Mouse (Mus musculus) cerebellum, postnatal 25 days (tissue): ENCODE measurements around the gene Agmo.
A peak's percentile ranks its signal among the peaks of the same experiment; 100 is the strongest.

Experiments used
- DNase-seq, 2 experiments: peaks; one replicate each; pipeline ENCODE4 v3.0.0; 2021; ENCODE audit warnings: mixed read lengths in 2 of 2

The Agmo gene

DNA sequence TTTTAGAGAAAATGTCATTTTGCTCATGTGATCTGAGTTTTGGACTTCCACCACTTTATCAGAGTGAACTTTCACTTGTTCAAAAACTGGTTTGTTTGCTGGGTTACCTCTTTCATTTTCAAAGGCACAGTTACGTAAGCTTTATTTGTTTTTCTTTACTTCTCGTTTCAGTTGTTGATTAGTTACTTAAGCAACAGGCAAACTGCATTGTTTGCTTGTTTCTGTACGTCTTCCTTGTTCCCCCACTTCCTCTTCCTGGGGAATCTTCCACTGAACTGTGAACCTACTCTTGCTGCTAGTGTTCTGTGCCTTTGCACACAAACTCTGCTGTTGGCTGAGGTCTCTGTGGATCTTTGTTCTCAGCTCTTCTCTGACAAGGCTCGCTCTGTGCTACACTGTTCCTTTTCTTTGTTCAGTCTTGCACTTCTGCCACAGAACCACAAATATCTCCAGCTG, at the start of gene Agmo:
Agmo (plus strand) TSS at position 76 of the 456 bp plus-strand sequence.
- peak in 1 of 2 experiments; percentile 6 for DNase-seq

GRCm38 (mm10) chr12:37231119-37231518, 10.3 kb upstream of the Agmo start:
- no peak for DNase-seq

DNA sequence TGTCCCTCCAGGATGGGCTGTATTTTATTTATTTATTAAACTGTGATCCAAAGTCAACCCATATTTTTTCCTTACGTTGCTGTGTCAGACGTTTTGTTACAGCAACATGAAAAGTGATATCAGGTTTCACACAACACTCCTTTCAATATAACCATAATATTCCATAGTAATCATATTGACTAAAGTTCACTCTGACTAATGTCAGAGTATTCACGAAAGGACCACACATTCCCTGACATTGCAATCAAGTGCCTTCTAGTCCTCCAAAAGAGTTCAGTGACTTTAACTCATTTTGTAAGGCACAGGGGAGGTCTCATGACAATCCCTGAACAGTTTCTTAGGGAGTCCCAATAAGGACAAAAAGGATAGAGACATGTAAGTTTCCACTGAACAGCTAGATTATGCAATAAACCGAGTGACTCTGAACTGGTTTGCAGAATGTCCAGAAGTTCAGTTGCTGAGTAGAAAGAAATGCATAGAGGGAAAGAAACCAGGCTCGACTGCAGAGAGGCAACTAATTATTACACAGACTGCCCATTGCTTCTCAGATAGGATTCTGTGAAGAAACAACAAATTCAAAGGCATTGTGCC, 371 bp upstream of the Agmo start:
- no peak for DNase-seq

GRCm38 (mm10) chr12:37242484-37242883, 1.0 kb downstream of the Agmo start:
- DNase-seq = no peak

DNA sequence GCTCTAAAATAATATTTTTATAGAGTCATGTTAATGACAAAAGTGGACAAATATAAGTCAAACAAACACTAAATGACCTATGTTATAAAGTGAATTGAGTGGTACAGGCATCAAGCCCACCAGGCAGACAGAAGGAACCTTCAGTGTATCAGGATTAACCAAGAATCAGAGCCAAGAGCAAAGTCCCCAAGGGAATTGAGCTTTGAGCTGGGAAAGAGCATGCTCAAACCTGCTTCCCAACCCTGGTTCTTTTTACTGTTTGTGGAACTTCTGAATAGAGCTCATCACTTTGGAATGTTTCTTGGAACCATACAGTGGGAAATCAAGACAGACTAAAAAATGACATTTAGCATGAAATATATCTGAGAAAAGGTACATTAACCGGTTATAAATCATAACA, 3.4 kb downstream of the Agmo start:
- DNase-seq = no peak

DNA sequence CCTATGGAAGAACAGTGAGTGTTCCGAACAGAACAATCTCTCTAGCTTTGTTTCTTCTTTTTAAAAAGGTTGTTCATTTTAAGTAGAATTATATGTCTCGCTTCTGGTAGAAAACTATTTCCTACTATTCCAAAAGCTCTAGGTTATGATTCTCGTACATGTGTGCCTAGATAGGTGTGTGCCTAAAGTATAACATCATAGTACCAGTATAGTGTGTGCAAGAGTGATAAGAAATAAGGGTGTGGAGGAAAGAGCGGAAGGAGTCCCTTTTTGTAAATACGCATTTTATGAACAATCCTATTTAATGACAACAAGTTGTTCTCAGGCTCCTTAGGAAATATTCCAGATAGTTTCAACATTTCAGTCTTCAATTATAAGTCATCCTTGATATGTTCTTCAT, 10.2 kb downstream of the Agmo start:
- no peak for DNase-seq

DNA sequence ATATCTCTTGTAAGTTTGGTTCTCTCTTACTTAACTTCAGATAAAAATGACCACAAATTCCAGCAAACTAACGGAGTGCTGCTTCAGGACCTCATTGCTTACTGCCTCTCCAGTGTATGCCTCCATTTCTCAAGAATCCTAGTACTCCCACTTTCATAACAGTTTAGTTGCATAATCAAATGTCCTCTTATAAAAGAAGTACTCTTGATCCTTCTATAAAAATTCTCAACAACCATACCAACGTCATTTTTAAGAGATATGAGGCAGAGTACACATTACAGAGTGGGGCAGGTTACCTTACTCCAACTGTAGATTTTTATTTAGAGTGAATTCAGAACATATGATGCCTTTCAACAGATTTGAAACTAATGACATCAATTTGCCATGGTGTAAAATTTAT, 15.7 kb downstream of the Agmo start:
- no peak for DNase-seq

- no peak for DNase-seq
Observed at GRCm38 (mm10) chr12:37259771-37260528, 18.5 kb downstream of the Agmo start.

DNA sequence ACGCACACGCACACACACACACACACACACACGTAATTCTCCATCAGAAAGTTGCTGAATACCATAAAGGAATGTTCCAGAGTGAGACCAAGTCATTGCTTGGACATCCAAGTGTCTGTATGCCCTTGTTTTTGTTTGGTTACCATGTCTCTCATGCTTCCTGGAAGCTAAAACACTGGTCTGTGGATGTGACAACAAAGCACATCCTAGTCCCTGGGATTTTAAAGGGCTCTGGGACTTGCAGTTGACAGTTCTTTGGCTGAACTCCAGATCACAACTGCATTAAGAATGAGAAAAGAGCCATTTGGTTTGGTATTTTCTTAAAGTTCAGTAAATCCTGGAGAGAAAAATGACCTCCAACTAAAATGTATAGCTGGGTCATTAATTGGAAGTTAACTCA, 22.2 kb downstream of the Agmo start:
- no peak for DNase-seq

DNA sequence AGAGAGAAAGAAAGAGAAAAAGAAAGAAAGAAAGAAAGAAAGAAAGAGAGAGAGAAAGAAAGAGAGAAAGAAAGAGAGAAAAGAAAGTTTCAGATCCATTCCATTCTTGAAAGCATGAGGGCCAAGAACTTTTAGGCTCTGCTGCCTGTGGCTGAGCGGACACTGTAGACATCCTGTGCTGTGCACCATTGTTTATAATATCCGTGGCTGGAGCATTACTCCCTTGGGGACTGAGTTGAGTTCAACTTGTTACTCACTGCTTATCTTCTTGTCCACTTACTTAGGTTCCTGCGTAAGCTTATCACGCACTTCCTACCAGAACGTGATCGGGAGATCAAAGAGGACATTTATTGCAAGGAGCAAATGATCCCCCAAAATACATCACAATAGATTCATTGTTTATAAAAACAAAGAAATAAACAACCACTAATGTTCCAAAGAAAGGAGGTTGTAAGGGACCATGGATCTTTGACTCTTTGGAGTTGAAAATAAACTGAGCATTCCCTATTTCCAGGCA, 27.3 kb downstream of the Agmo start:
- DNase-seq = no peak

GRCm38 (mm10) chr12:37272660-37273059, 31.2 kb downstream of the Agmo start:
- DNase-seq = no peak

- DNase-seq = no peak
Observed at GRCm38 (mm10) chr12:37273964-37274657, 32.7 kb downstream of the Agmo start.

DNA sequence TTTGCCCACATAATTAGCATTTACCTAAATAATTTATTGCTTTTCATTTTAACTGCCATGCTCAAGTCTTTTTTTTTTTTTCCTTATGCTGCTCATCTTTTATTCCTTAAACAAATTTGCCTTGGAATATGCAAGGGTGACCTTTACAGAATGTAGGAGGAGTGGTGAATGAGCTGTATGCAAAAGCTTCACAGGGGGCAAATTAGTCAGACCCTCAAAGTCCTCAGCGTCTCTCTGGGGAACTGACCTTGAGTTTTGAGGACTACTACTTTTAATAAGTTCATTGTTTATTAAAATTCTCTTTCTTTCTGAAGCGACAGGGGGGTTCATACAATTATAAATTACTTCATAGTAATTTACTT, 33.2 kb downstream of the Agmo start:
- no peak for DNase-seq

GRCm38 (mm10) chr12:37306956-37307466, 65.6 kb downstream of the Agmo start:
- DNase-seq = no peak

- no peak for DNase-seq
Observed at GRCm38 (mm10) chr12:37310786-37311185, 69.3 kb downstream of the Agmo start.

- DNase-seq = no peak
Observed at GRCm38 (mm10) chr12:37322860-37323259, 81.4 kb downstream of the Agmo start.

- DNase-seq = peak in 1 of 2 experiments; percentile 6
Observed at GRCm38 (mm10) chr12:37334987-37335386, 93.5 kb downstream of the Agmo start.

- no peak for DNase-seq
Observed at GRCm38 (mm10) chr12:37344225-37344624, 102.8 kb downstream of the Agmo start.

GRCm38 (mm10) chr12:37345696-37346095, 104.3 kb downstream of the Agmo start:
- no peak for DNase-seq

- peak in 1 of 2 experiments; percentile 2 for DNase-seq
Observed at GRCm38 (mm10) chr12:37392316-37392715, 150.9 kb downstream of the Agmo start.

DNA sequence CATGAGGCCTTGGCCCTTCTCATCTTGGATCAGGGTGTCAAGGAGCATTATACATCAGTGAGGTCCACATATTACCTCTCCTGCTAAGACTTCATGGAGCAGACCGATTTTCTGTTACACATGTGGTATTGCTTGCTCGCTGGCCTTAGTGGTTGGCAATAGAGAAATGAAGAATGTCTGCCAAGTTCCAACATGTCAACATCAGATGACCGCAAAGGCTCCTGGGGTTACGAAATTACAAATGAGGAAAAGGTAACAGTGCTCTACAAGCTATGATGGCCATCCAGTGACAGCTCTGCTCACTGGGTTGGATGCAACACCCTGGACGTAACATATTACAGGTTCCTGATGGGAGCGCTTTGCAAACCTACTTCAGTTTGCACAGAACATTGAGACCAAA, 161.1 kb downstream of the Agmo start:
- DNase-seq = no peak

DNA sequence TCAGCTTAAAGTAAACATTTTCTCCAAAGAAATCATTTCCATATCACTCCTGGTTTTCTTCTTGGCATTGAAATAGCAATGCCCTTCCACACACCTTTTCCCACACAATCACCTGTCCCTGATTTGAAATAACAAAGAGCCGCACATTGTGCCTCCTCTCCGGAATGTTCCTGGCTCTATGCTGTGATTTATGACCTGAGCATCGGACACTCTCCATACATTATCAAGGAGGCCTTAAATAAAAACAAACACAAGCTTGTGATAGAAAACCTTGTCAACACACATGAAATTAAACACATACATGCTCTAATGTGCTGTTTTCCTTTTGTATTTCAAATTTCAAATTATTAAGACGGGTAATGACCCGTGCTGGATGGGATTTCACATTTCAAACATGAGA, 184.9 kb downstream of the Agmo start:
- no peak for DNase-seq

DNA sequence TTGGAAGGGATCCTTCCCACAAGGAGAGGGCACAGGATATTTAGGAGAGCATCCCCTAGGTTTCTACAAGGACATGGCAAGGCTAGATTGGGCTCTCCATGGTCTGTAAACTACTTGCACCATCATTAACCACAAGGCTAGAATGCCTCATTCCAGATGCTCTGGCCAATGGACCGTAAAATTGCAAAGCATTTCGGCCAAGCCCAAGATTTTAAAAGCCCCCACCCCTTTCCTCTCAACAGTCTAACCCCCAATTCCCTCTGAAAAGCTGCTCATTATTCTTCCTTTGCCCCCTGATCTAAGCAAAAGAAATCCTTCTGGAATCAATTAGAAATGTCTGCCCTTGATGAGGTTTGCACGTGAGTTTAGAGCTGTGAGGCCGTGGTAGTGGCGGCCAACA, 185.3 kb downstream of the Agmo start:
- no peak for DNase-seq

- no peak for DNase-seq
Observed at GRCm38 (mm10) chr12:37434466-37434865, 193.0 kb downstream of the Agmo start.
